7 mouse cellular contexts compared by ENCODE assay signal in genomic region chr17:31057891-31058744, GRCm38 (mm10). TPM values are rescaled to one million over a fixed set of nuclear protein-coding genes. Genes with fewer than 3 reads are reported as not detected.
A peak's percentile ranks its signal among the peaks of the same experiment; 100 is the strongest.
DNase-seq lines count a peak whose midpoint lies in the region; ATAC-seq and TF ChIP-seq lines count a peak whose summit lies in the region.

No protein-coding gene starts in this region.

- H3K36me3 ChIP-seq in lung, embryonic 14.5 days (ENCODE audit: insufficient read depth), result no peaks in the 10 kb centered on the region
- no peaks in the 10 kb centered on the region for H3K36me3 ChIP-seq in limb, embryonic 13.5 days
- H3K36me3 ChIP-seq in neural tube, embryonic 11.5 days (ENCODE audit: control insufficient read depth, insufficient read depth, low read length), result no peaks in the 10 kb centered on the region

- peaks cover 5% of the 10 kb centered on the region; the same call in 1 of the 2 replicates for H3K9me3 ChIP-seq in lung, embryonic 14.5 days (ENCODE audit: low read depth, low read length)
- peaks cover 8% of the 10 kb centered on the region for H3K9me3 ChIP-seq in limb, embryonic 13.5 days
- H3K9me3 ChIP-seq in neural tube, embryonic 11.5 days (ENCODE audit: control insufficient read depth, low read length), result peaks cover 5% of the 10 kb centered on the region; the same call in 1 of the 2 replicates

- peak overlapping the region; percentile 47 for H3K4me3 ChIP-seq in lung, embryonic 14.5 days (ENCODE audit: low read depth, low read length)
- peak overlapping the region; percentile 53 for H3K4me3 ChIP-seq in limb, embryonic 13.5 days
- peak overlapping the region; percentile 47 for H3K4me3 ChIP-seq in neural tube, embryonic 11.5 days (ENCODE audit: low read depth, low read length)

- H3K4me1 ChIP-seq in lung, embryonic 14.5 days (ENCODE audit: insufficient read depth), result 0 out of 2 replicates have a peak, but pooled peaks cover 4% of the 10 kb centered on the region
- H3K4me1 ChIP-seq in limb, embryonic 13.5 days, result peaks cover 29% of the 10 kb centered on the region
- H3K4me1 ChIP-seq in neural tube, embryonic 11.5 days (ENCODE audit: control insufficient read depth, insufficient read depth, low read length), result peaks cover 10% of the 10 kb centered on the region; the same call in 1 of the 2 replicates

- H3K27me3 ChIP-seq in lung, embryonic 14.5 days (ENCODE audit: insufficient read depth, low read length), result peaks cover 38% of the 10 kb centered on the region
- peaks cover 52% of the 10 kb centered on the region for H3K27me3 ChIP-seq in limb, embryonic 13.5 days
- H3K27me3 ChIP-seq in neural tube, embryonic 11.5 days (ENCODE audit: control insufficient read depth, insufficient read depth, low read length), result peaks cover 21% of the 10 kb centered on the region

- peak; percentile 14; the same call in 1 of the 2 replicates for ATAC-seq in lung, embryonic 14.5 days (ENCODE audit: insufficient read depth)
- ATAC-seq in granulocyte monocyte progenitor cell, adult 5-6 weeks (replicated peaks; ENCODE audit: poor library complexity, severe bottlenecking), result peak; percentile 42
- ATAC-seq in limb, embryonic 13.5 days (ENCODE audit: low FRiP score, low read depth), result peak; percentile 30; the same call in 1 of the 2 replicates
- ATAC-seq in neural tube, embryonic 11.5 days (ENCODE audit: insufficient read depth, low FRiP score, low TSS enrichment), result no peak

- peak overlapping the region; percentile 27; the same call in 1 of the 2 replicates for H3K27ac ChIP-seq in lung, embryonic 14.5 days (ENCODE audit: low read depth)
- peak overlapping the region; percentile 22; the same call in 1 of the 2 replicates for H3K27ac ChIP-seq in limb, embryonic 13.5 days
- H3K27ac ChIP-seq in neural tube, embryonic 11.5 days (ENCODE audit: low read depth, low read length), result no peak overlapping the region

- DNase-seq in lung, embryonic 14.5 days, result no peak
- DNase-seq in lung, postnatal 14 days, result no peak
- DNase-seq in cerebellum, postnatal 10 days, result peak; percentile 78 to 80
- DNase-seq in neural tube, embryonic 11.5 days (ENCODE audit: low spot score), result peak; percentile 37
- DNase-seq in ovary, postnatal 14 days (ENCODE audit: low spot score), result no peak

- no peak for TF ChIP-seq CTCF in lung, embryonic 14.5 days (IDR thresholded peaks at IDR 0.05; ENCODE audit: low read depth)

- peak overlapping the region; percentile 27 for H3K9ac ChIP-seq in lung, embryonic 14.5 days
- peak overlapping the region; percentile 56 for H3K9ac ChIP-seq in limb, embryonic 13.5 days
- H3K9ac ChIP-seq in neural tube, embryonic 11.5 days (ENCODE audit: low read length), result peak overlapping the region; percentile 42

- H3K4me2 ChIP-seq in lung, embryonic 14.5 days, result peak overlapping the region; percentile 80
- peak overlapping the region; percentile 89 for H3K4me2 ChIP-seq in limb, embryonic 13.5 days (replicated peaks)
- H3K4me2 ChIP-seq in neural tube, embryonic 11.5 days (ENCODE audit: low read depth), result peak overlapping the region; percentile 69

- WGBS in lung, embryonic 14.5 days, result under 1% methylated on average over 31 of the region's 31 CpGs
- 2% methylated on average over 28 of the region's 31 CpGs for WGBS in limb, embryonic 13.5 days
- WGBS in neural tube, embryonic 11.5 days, result 1% methylated on average over 31 of the region's 31 CpGs

RNA-seq across cellular contexts. Expression of gene Abcg1, which starts 0.6 kb away (rescaled TPM):
- 8.4 and 9.6 TPM in 2 replicates for polyA plus RNA-seq in lung, embryonic 14.5 days (2014; fragmentation: Nextera tagmentation; extraction: Ambion mirVana)
- 8.7 and 15.9 TPM in 2 replicates for total RNA-seq in granulocyte monocyte progenitor cell, adult 5-6 weeks (2014; fragmentation: Nextera tagmentation)
- 7.6 and 9.0 TPM in 2 replicates for total RNA-seq in granulocyte monocyte progenitor cell, adult 5-6 weeks (2017)
- 9.0 and 9.2 TPM in 2 replicates for polyA plus RNA-seq in limb, embryonic 13.5 days (2015; fragmentation: Nextera tagmentation; extraction: Ambion mirVana)
- 8.5 and 9.7 TPM in 2 replicates for polyA plus RNA-seq in neural tube, embryonic 11.5 days (2014; fragmentation: Nextera tagmentation; extraction: Ambion mirVana)

Comparison
In these comparisons a context has a peak if more than half of its experiments do, and no peak if none do; other contexts are left out.
1. DNase-seq: peak in cerebellum, postnatal 10 days (2 of 2) and neural tube, embryonic 11.5 days (single experiment); none in lung, embryonic 14.5 days (single experiment), lung, postnatal 14 days (single experiment) and ovary, postnatal 14 days (single experiment).
2. Peak in every context shown above with its lines, with median percentiles within 50 percentile points of each other: H3K4me2 ChIP-seq, H3K4me3 ChIP-seq and H3K9ac ChIP-seq.